Mouse (Mus musculus): ENCODE results near the gene Me1. TPM values are rescaled to one million over a fixed set of nuclear protein-coding genes. Genes with fewer than 3 reads are reported as not detected.
A peak's percentile ranks its signal among the peaks of the same experiment; 100 is the strongest.

Gene Me1
- polyA plus RNA-seq, 1 experiment from 2014 or later: 33.3 TPM

DNA sequence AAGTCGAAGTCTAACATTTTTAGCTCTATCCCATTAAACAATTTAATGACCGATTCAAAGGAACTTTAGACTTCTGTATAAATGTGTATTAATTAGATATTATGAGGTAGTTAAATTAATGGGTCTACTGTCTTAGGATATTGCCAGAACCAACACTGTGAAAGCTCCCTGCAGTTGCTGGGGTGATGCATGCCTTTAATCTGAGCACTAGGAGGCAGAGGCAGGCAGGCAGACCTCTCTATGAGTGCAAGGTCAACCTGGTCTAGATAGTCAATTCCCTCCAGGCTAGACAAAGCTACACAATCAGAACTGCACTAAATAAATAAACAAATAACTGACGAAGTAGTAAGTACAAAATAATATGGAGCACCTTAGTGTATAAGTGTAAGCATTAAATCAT is 3.1 kb downstream of the Me1 start:
- Histone ChIP-seq H3K4me3 (ENCODE audit: control insufficient read depth in 1 of 2, insufficient read depth in 1 of 2, low read depth in 1 of 2, low read length in 2 of 2) (no peak overlapping the region), H3K9ac (ENCODE audit: low read length) (no peak overlapping the region), H3K4me1 (ENCODE audit: control insufficient read depth in 2 of 2, insufficient read depth in 2 of 2, low read length in 2 of 2) (no peaks in the 10 kb centered on the region; a peak in 2 of 4 replicates), H3K36me3 (ENCODE audit: control insufficient read depth, insufficient read depth, low read length) (no peaks in the 10 kb centered on the region), H3K9me3 (ENCODE audit: control insufficient read depth, low read length) (no peaks in the 10 kb centered on the region), H3K27ac (replicated peaks in 1 of 2; ENCODE audit: control insufficient read depth in 1 of 2, insufficient read depth in 1 of 2, low read depth in 2 of 2, low read length in 2 of 2) (no peak overlapping the region), H3K27me3 (ENCODE audit: control insufficient read depth, insufficient read depth, low read length) (no peaks in the 10 kb centered on the region), H3K4me2 (ENCODE audit: low read length) (no peak overlapping the region)
- ATAC-seq (ENCODE audit: insufficient number of reproducible peaks, insufficient read depth, low FRiP score, low read depth): no peak
- WGBS: 78% methylated on average over 3 of the region's 3 CpGs

DNA sequence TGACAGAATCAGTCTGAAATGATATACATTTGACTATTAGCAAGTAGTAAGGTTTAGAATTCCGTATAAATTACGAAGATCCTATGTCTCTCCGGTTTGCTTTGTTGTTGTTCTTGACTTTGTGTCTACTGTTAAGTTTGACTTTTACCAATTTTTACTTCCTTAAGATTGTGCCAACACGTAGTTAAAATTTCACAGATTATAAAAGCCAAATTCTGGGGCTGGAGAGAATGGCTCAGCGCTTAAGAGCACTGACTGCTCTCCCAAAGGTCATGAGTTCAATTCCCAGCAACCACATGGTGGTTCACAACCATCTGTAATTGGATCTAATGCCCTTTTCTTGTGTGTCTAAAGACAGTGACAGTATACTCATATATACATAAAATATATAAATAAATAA is 3.5 kb downstream of the Me1 start:
- no peak for ATAC-seq (ENCODE audit: insufficient number of reproducible peaks, insufficient read depth, low FRiP score, low read depth)
- no peak overlapping the region for H3K4me2 ChIP-seq (ENCODE audit: low read length)

DNA sequence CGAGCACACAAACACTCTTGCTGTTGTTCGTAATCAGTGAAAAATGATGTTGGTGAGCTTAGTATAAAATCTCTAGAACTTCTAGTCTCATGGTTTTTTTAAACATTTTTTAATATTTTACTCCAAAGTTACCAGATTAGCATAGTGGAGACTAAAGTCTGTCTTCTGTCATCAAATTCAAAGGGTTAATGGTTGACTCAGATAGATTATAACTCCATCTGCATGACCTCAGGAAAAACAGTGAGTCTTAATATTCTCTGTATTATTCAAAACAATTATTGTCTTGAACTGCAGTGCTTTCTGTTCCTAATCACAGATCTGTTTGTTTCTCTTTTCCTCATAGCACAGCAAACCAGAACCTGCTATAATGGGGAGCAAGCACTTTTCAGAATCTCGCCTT is 4.7 kb downstream of the Me1 start:
- H3K4me1 ChIP-seq (ENCODE audit: control insufficient read depth in 2 of 2, insufficient read depth in 2 of 2, low read length in 2 of 2): no peaks in the 10 kb centered on the region; a peak in 2 of 4 replicates
- H3K27ac ChIP-seq (replicated peaks in 1 of 2; ENCODE audit: control insufficient read depth in 1 of 2, insufficient read depth in 1 of 2, low read depth in 2 of 2, low read length in 2 of 2): no peak overlapping the region
- H3K4me3 ChIP-seq (ENCODE audit: control insufficient read depth in 1 of 2, insufficient read depth in 1 of 2, low read depth in 1 of 2, low read length in 2 of 2): no peak overlapping the region
- no peak for ATAC-seq (ENCODE audit: insufficient number of reproducible peaks, insufficient read depth, low FRiP score, low read depth)
- no peak overlapping the region for H3K9ac ChIP-seq (ENCODE audit: low read length)
- no peaks in the 10 kb centered on the region for H3K9me3 ChIP-seq (ENCODE audit: control insufficient read depth, low read length)
- no peaks in the 10 kb centered on the region for H3K36me3 ChIP-seq (ENCODE audit: control insufficient read depth, insufficient read depth, low read length)
- WGBS: 94% methylated on average over 3 of the region's 3 CpGs
- H3K4me2 ChIP-seq (ENCODE audit: low read length): no peak overlapping the region
- no peaks in the 10 kb centered on the region for H3K27me3 ChIP-seq (ENCODE audit: control insufficient read depth, insufficient read depth, low read length)

More for the DNA sequence above, 3.5 kb downstream of the Me1 start:
- no peak overlapping the region for H3K9ac ChIP-seq (ENCODE audit: low read length)
- no peaks in the 10 kb centered on the region for H3K36me3 ChIP-seq (ENCODE audit: control insufficient read depth, insufficient read depth, low read length)
- no peak overlapping the region for H3K4me3 ChIP-seq (ENCODE audit: control insufficient read depth in 1 of 2, insufficient read depth in 1 of 2, low read depth in 1 of 2, low read length in 2 of 2)
- H3K27ac ChIP-seq (replicated peaks in 1 of 2; ENCODE audit: control insufficient read depth in 1 of 2, insufficient read depth in 1 of 2, low read depth in 2 of 2, low read length in 2 of 2): no peak overlapping the region
- H3K27me3 ChIP-seq (ENCODE audit: control insufficient read depth, insufficient read depth, low read length): no peaks in the 10 kb centered on the region
- H3K4me1 ChIP-seq (ENCODE audit: control insufficient read depth in 2 of 2, insufficient read depth in 2 of 2, low read length in 2 of 2): no peaks in the 10 kb centered on the region; a peak in 2 of 4 replicates
- 89% methylated on average over 5 of the region's 5 CpGs for WGBS
- H3K9me3 ChIP-seq (ENCODE audit: control insufficient read depth, low read length): no peaks in the 10 kb centered on the region

DNA sequence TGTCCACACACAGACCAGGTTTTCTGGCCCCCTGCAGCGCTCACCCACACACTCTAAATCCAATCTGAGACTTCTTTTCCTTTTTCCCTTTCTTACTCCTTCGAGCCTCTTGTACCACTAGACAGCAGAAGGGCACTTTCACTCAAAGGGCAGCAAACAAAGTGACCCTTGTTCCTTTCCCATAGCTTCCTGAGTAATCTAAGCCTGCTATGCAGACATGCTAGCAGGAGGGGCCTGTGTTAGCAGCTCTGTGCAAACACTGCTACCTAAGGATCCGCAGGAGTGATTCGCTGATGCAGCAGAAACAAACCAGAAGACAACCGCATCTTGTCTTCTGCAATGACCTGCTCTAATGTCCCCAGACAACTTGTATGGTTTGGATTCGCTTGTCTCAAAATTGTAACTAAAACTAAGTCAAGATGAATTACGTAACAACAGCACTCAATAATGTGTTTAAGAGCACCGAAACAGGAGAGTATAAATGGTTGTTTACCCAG is 12.0 kb downstream of the Me1 start:
- 65% methylated on average over 8 of the region's 8 CpGs for WGBS
- peak overlapping the region; percentile 65 to 73 for H3K27ac ChIP-seq (replicated peaks in 1 of 2; ENCODE audit: control insufficient read depth in 1 of 2, insufficient read depth in 1 of 2, low read depth in 2 of 2, low read length in 2 of 2)
- H3K36me3 ChIP-seq (ENCODE audit: control insufficient read depth, insufficient read depth, low read length): no peaks in the 10 kb centered on the region
- H3K4me2 ChIP-seq (ENCODE audit: low read length): no peak overlapping the region
- 0 out of 2 replicates have a peak overlapping the region, but pooled peaks have one; percentile 30 for H3K9ac ChIP-seq (ENCODE audit: low read length)
- no peaks in the 10 kb centered on the region for H3K27me3 ChIP-seq (ENCODE audit: control insufficient read depth, insufficient read depth, low read length)
- peaks cover 4 to 10% of the 10 kb centered on the region in 2 experiments for H3K4me1 ChIP-seq (ENCODE audit: control insufficient read depth in 2 of 2, insufficient read depth in 2 of 2, low read length in 2 of 2)
- ATAC-seq (ENCODE audit: insufficient number of reproducible peaks, insufficient read depth, low FRiP score, low read depth): no peak
- H3K4me3 ChIP-seq (ENCODE audit: control insufficient read depth in 1 of 2, insufficient read depth in 1 of 2, low read depth in 1 of 2, low read length in 2 of 2): no peak overlapping the region
- H3K9me3 ChIP-seq (ENCODE audit: control insufficient read depth, low read length): no peaks in the 10 kb centered on the region

DNA sequence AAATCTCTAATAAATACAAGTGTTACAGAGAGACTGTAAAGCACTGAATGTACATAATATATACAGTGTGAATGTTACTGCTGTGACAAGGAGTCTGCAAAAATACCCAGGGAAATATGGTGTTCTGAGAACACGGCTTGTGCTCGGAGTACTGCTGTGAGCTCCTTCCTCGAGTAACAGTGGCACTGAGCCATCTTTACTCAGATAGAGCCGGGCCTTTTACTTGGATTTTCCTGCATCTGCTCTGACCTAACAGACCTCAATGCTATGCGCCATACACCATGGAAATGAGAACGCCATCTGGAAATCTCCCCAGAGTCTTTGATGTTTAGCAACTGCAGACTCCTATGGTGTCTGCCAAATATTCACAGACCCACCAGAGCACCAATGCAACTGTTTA is 12.9 kb downstream of the Me1 start:
- 64% methylated on average over 6 of the region's 6 CpGs for WGBS
- no peak overlapping the region for H3K4me2 ChIP-seq (ENCODE audit: low read length)
- no peak for ATAC-seq (ENCODE audit: insufficient number of reproducible peaks, insufficient read depth, low FRiP score, low read depth)

DNA sequence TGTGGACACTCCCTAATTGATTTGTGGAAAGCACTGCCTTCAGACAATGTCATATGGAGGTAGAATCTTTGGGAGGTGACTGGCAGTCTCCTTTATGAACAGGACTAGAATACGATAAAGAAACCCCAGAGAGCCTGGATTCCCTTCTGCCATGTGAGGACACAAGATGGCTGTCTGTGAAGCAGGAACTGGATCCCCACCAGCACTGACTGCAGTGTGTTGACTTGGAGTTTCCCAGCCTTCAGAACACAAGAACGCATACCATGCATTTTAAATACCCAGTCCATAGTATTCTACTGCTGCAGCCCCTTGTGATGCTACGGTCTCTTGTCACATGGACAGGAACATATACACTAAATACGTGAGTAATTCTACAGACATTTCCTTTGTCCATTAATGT is 13.5 kb downstream of the Me1 start:
- ATAC-seq (ENCODE audit: insufficient number of reproducible peaks, insufficient read depth, low FRiP score, low read depth): no peak
- Histone ChIP-seq H3K4me2 (ENCODE audit: low read length) (no peak overlapping the region), H3K4me1 (ENCODE audit: control insufficient read depth in 2 of 2, insufficient read depth in 2 of 2, low read length in 2 of 2) (peaks cover 4 to 10% of the 10 kb centered on the region in 2 experiments), H3K4me3 (ENCODE audit: control insufficient read depth in 1 of 2, insufficient read depth in 1 of 2, low read depth in 1 of 2, low read length in 2 of 2) (no peak overlapping the region), H3K9ac (ENCODE audit: low read length) (no peak overlapping the region), H3K27ac (replicated peaks in 1 of 2; ENCODE audit: control insufficient read depth in 1 of 2, insufficient read depth in 1 of 2, low read depth in 2 of 2, low read length in 2 of 2) (no peak overlapping the region), H3K36me3 (ENCODE audit: control insufficient read depth, insufficient read depth, low read length) (0 out of 2 replicates have a peak, but pooled peaks cover 2% of the 10 kb centered on the region), H3K9me3 (ENCODE audit: control insufficient read depth, low read length) (no peaks in the 10 kb centered on the region), H3K27me3 (ENCODE audit: control insufficient read depth, insufficient read depth, low read length) (no peaks in the 10 kb centered on the region)
- 90% methylated on average over 4 of the region's 4 CpGs for WGBS

More for the DNA sequence above, 12.9 kb downstream of the Me1 start:
- Histone ChIP-seq H3K27me3 (ENCODE audit: control insufficient read depth, insufficient read depth, low read length) (no peaks in the 10 kb centered on the region), H3K4me1 (ENCODE audit: control insufficient read depth in 2 of 2, insufficient read depth in 2 of 2, low read length in 2 of 2) (peaks cover 4 to 10% of the 10 kb centered on the region in 2 experiments), H3K9ac (ENCODE audit: low read length) (no peak overlapping the region), H3K27ac (replicated peaks in 1 of 2; ENCODE audit: control insufficient read depth in 1 of 2, insufficient read depth in 1 of 2, low read depth in 2 of 2, low read length in 2 of 2) (no peak overlapping the region), H3K4me3 (ENCODE audit: control insufficient read depth in 1 of 2, insufficient read depth in 1 of 2, low read depth in 1 of 2, low read length in 2 of 2) (no peak overlapping the region), H3K36me3 (ENCODE audit: control insufficient read depth, insufficient read depth, low read length) (0 out of 2 replicates have a peak, but pooled peaks cover under 1% of the 10 kb centered on the region), H3K9me3 (ENCODE audit: control insufficient read depth, low read length) (no peaks in the 10 kb centered on the region)

DNA sequence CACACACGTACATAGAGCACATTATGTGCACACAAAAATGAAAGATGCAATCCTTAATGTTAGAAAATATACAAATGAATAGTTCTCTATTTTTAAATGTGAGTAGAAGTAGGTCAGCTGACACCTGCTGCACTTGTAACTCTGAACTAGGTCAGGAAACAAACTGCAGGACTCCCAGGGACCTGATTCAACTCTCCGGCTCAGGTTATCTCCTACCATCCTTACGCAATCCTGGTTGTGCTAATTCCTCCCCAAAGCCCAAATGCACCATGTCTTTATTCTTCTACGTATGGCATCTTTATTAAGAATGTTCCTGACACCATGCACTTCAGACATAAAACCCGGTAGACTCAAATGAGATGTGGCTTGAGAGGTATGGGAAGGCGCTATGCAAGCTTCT is 15.3 kb downstream of the Me1 start:
- Histone ChIP-seq H3K36me3 (ENCODE audit: control insufficient read depth, insufficient read depth, low read length) (0 out of 2 replicates have a peak, but pooled peaks cover 2% of the 10 kb centered on the region), H3K4me3 (ENCODE audit: control insufficient read depth in 1 of 2, insufficient read depth in 1 of 2, low read depth in 1 of 2, low read length in 2 of 2) (no peak overlapping the region), H3K4me1 (ENCODE audit: control insufficient read depth in 2 of 2, insufficient read depth in 2 of 2, low read length in 2 of 2) (peaks cover 4 to 10% of the 10 kb centered on the region in 2 experiments), H3K27me3 (ENCODE audit: control insufficient read depth, insufficient read depth, low read length) (no peaks in the 10 kb centered on the region), H3K9me3 (ENCODE audit: control insufficient read depth, low read length) (no peaks in the 10 kb centered on the region), H3K27ac (replicated peaks in 1 of 2; ENCODE audit: control insufficient read depth in 1 of 2, insufficient read depth in 1 of 2, low read depth in 2 of 2, low read length in 2 of 2) (no peak overlapping the region), H3K9ac (ENCODE audit: low read length) (no peak overlapping the region), H3K4me2 (ENCODE audit: low read length) (no peak overlapping the region)
- WGBS: 83% methylated on average over 6 of the region's 6 CpGs
- no peak for ATAC-seq (ENCODE audit: insufficient number of reproducible peaks, insufficient read depth, low FRiP score, low read depth)

DNA sequence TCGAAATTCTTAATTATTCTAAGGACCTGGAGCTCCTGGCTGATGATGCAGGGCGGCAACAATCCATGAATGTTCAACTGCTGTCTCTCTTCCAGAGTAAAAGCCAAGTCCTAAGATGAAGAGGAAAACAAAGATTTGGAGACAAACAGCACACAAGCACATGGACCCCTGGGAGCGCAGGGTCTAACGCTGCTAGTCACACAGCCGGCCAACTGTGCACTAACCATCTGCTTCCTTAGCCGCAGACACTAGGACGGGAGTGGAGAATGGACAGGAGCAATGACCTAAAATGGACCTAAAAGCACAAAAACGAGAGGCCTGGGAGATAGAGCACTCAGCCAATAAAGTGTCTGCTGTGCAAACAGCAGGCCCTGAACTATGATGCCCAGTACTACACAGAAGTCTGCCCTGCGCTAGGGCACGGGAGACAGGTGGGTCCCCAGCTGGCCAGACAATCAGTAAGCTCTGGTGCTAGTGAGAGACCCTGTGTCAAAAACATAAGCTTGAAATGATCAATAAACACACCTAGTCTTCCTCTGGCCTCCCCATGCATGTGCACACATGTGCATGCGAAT is 15.8 kb downstream of the Me1 start:
- H3K4me3 ChIP-seq (ENCODE audit: control insufficient read depth in 1 of 2, insufficient read depth in 1 of 2, low read depth in 1 of 2, low read length in 2 of 2): no peak overlapping the region
- no peak overlapping the region for H3K9ac ChIP-seq (ENCODE audit: low read length)
- 88% methylated on average over 11 of the region's 11 CpGs for WGBS
- H3K9me3 ChIP-seq (ENCODE audit: control insufficient read depth, low read length): no peaks in the 10 kb centered on the region
- no peak overlapping the region for H3K4me2 ChIP-seq (ENCODE audit: low read length)
- peaks cover 4 to 10% of the 10 kb centered on the region in 2 experiments for H3K4me1 ChIP-seq (ENCODE audit: control insufficient read depth in 2 of 2, insufficient read depth in 2 of 2, low read length in 2 of 2)
- no peaks in the 10 kb centered on the region for H3K27me3 ChIP-seq (ENCODE audit: control insufficient read depth, insufficient read depth, low read length)
- H3K36me3 ChIP-seq (ENCODE audit: control insufficient read depth, insufficient read depth, low read length): 0 out of 2 replicates have a peak, but pooled peaks cover 2% of the 10 kb centered on the region
- H3K27ac ChIP-seq (replicated peaks in 1 of 2; ENCODE audit: control insufficient read depth in 1 of 2, insufficient read depth in 1 of 2, low read depth in 2 of 2, low read length in 2 of 2): no peak overlapping the region
- ATAC-seq (ENCODE audit: insufficient number of reproducible peaks, insufficient read depth, low FRiP score, low read depth): no peak

Measured in heart, embryonic 14.5 days (tissue).